Mouse (Mus musculus): ENCODE data around the gene Pld4. TPM values are rescaled to one million over a fixed set of nuclear protein-coding genes. Genes with fewer than 3 reads are reported as not detected.

The Pld4 gene
- total and polyA plus RNA-seq, 2 experiments: 8.5 to 20.5 TPM

DNA sequence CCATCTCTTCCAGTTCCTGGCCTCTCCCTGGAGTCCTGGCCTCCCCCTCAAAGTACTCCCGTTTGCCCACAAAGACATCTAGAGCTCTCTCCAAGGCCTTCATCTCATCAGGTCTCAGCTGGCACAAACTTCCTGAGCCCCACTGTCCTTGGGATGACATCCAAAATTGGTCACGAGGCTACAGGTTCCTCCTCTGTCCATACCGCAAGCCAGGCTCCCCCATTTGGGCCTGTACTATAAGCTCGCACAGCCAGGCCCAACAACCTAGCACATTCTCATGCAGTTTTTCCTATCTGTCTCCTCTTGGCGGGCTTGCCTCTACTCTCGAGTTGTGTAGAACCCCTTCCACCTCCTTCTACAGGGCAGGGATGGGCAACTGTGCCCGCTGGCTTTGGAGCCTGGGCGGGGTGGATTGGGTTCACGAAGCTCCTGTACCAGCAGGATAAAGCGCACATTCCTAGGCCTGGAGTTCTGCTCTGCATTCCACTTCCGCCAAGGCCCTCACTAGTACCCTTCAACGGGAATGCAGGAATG is 39.5 kb upstream of the Pld4 start:
- peak; percentile 70 for DNase-seq (ENCODE audit: extremely low read depth, low read depth, low spot score)
- H3K27me3 ChIP-seq (ENCODE audit: control insufficient read depth, insufficient read depth, low read length): no peaks in the 10 kb centered on the region
- no peaks in the 10 kb centered on the region; the same call in 1 of the 2 replicates for H3K36me3 ChIP-seq (ENCODE audit: control insufficient read depth, insufficient read depth, low read length)
- H3K9ac ChIP-seq (ENCODE audit: low read depth, low read length): peak overlapping the region; percentile 82
- 18% methylated on average over 12 of the region's 12 CpGs for WGBS
- H3K4me1 ChIP-seq (ENCODE audit: control insufficient read depth, insufficient read depth, low read length): peaks cover 10% of the 10 kb centered on the region
- H3K79me2 ChIP-seq (ENCODE audit: control insufficient read depth, insufficient read depth, low read length): peaks cover 20% of the 10 kb centered on the region; the same call in 1 of the 2 replicates
- TF ChIP-seq CTCF (IDR thresholded peaks at IDR 0.05; ENCODE audit: low read depth, low read length) (no peak), POLR2A (IDR thresholded peaks at IDR 0.05; ENCODE audit: extremely low read depth, insufficient read depth, low read length) (no peak)
- peak overlapping the region; percentile 91 for H3K27ac ChIP-seq (replicated peaks; ENCODE audit: insufficient read depth, low read depth, low read length)
- H3K4me3 ChIP-seq (ENCODE audit: insufficient read depth, low read depth, low read length): peak overlapping the region; percentile 81

DNA sequence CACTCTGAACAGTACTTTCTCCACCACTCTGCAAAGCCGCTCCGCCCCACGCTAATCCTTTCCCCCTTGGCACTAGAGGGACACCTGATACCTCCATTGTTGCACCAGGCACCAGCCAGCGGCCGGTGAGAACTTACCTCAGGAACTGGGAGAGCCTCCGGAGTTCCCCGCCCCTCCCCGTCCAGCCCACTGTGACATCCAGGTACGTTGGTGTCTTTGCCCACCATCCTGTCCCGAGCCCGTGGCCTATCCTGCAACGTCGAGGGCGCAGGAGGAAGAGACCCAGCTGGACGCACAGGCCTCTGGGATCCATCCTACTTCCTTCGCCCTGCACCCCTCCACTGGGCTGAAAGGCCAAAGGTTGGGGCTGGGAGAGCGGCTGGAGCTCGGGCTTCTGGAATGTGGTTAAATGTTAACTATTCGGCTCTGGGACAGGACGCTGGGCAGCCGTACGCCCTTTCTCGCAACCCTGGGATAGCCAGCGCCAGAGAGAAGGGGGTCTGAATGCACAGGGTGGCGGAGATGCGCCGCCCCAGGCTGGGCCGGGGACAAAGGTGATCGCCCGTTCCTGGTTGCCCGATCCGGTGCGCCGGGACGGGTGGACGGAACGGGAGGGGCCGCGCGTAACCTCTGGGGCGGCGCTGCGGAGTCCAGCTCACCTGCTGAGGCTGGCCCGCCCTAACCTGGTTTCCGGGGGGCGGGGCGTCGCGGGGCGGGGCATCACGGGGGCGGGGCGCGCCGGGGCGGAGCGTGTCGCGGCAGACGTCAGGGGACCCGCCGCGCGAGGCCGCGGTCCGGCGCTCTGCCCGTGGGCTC is 38.8 kb upstream of the Pld4 start:
- TF ChIP-seq POLR2A (IDR thresholded peaks at IDR 0.05; ENCODE audit: extremely low read depth, insufficient read depth, low read length) (peak; percentile 63), CTCF (IDR thresholded peaks at IDR 0.05; ENCODE audit: low read depth, low read length) (no peak)
- Histone ChIP-seq H3K4me3 (ENCODE audit: insufficient read depth, low read depth, low read length) (peak overlapping the region; percentile 94), H3K36me3 (ENCODE audit: control insufficient read depth, insufficient read depth, low read length) (no peaks in the 10 kb centered on the region), H3K79me2 (ENCODE audit: control insufficient read depth, insufficient read depth, low read length) (peaks cover 25% of the 10 kb centered on the region; the same call in 1 of the 2 replicates), H3K4me1 (ENCODE audit: control insufficient read depth, insufficient read depth, low read length) (peaks cover 10% of the 10 kb centered on the region), H3K27me3 (ENCODE audit: control insufficient read depth, insufficient read depth, low read length) (no peaks in the 10 kb centered on the region), H3K9ac (ENCODE audit: low read depth, low read length) (peak overlapping the region; percentile 82), H3K27ac (replicated peaks; ENCODE audit: insufficient read depth, low read depth, low read length) (peak overlapping the region; percentile 91)
- 4% methylated on average over 63 of the region's 69 CpGs for WGBS
- peak; percentile 87 for DNase-seq (ENCODE audit: extremely low read depth, low read depth, low spot score)

DNA sequence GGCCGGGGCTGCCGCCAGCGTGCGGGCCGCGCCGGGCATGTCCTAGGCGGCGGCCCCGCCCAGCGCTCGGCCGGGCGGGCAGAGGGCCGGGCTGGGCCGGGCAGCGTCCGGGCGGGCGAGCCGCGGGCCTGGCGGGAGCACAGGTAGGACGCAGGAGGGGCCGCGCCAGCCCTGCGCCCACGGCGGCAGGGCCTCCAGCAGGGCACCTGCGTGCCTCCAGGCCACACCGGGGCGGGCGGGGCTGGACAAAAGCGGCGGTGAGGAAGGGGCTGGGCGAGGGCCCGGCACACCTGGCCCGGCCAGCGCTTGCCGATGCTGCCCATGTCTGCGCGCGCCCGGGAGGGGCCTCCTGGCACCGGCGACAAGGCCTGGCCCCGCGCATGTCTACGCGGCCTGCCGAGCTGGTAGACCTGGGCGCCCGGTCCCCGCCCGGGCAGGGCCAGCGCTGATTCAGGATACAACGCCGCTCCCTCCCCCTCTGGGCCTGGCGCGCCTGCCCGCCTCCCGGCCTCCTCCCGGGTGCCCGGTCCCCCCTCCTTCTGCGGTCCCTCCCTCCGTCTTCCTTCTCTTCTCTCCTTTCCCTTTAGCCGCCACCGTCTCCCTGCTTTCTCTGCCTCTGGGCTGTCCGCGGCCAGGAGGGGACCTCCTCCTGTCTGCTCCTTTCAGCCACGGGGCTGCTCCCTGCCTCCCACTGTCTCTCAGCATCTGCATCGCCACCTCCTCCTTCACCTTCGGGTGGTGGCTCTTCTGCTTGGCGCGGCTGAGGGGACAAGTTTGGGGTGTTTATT is 38.0 kb upstream of the Pld4 start:
- TF ChIP-seq CTCF (IDR thresholded peaks at IDR 0.05; ENCODE audit: low read depth, low read length): no peak
- 0 out of 2 replicates have a peak, but pooled peaks have one; percentile 24 for TF ChIP-seq POLR2A (IDR thresholded peaks at IDR 0.05; ENCODE audit: extremely low read depth, insufficient read depth, low read length)
- H3K9ac ChIP-seq (ENCODE audit: low read depth, low read length): peak overlapping the region; percentile 97
- peak overlapping the region; percentile 94 for H3K4me3 ChIP-seq (ENCODE audit: insufficient read depth, low read depth, low read length)
- no peaks in the 10 kb centered on the region for H3K27me3 ChIP-seq (ENCODE audit: control insufficient read depth, insufficient read depth, low read length)
- peaks cover 27% of the 10 kb centered on the region; the same call in 1 of the 2 replicates for H3K79me2 ChIP-seq (ENCODE audit: control insufficient read depth, insufficient read depth, low read length)
- no peak for DNase-seq (ENCODE audit: extremely low read depth, low read depth, low spot score)
- peak overlapping the region; percentile 82 for H3K27ac ChIP-seq (replicated peaks; ENCODE audit: insufficient read depth, low read depth, low read length)
- no peaks in the 10 kb centered on the region for H3K36me3 ChIP-seq (ENCODE audit: control insufficient read depth, insufficient read depth, low read length)
- under 1% methylated on average over 74 of the region's 75 CpGs for WGBS
- H3K4me1 ChIP-seq (ENCODE audit: control insufficient read depth, insufficient read depth, low read length): peaks cover 10% of the 10 kb centered on the region

DNA sequence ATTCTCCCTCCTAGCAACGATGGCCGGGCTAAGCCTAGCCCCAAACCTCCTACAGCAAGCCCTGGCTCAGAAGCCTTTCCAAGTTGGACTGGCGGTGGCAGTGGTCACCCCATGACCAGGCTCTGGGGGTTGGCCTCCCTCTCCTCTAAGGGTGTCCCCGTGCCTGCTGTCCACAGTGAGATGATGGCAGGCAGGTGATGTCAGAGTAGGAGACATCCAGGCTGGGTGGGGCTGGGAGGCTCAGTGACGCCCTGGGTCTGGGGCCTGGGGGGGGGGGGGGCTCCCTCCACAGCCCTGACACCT is 37.5 kb upstream of the Pld4 start:
- DNase-seq (ENCODE audit: extremely low read depth, low read depth, low spot score): no peak
- Histone ChIP-seq H3K27me3 (ENCODE audit: control insufficient read depth, insufficient read depth, low read length) (no peaks in the 10 kb centered on the region), H3K9ac (ENCODE audit: low read depth, low read length) (peak overlapping the region; percentile 97), H3K79me2 (ENCODE audit: control insufficient read depth, insufficient read depth, low read length) (peaks cover 27% of the 10 kb centered on the region; the same call in 1 of the 2 replicates), H3K36me3 (ENCODE audit: control insufficient read depth, insufficient read depth, low read length) (no peaks in the 10 kb centered on the region), H3K27ac (replicated peaks; ENCODE audit: insufficient read depth, low read depth, low read length) (peak overlapping the region; percentile 82), H3K4me3 (ENCODE audit: insufficient read depth, low read depth, low read length) (peak overlapping the region; percentile 94; the same call in 1 of the 2 replicates), H3K4me1 (ENCODE audit: control insufficient read depth, insufficient read depth, low read length) (peaks cover 10% of the 10 kb centered on the region)
- 16% methylated on average over 5 of the region's 5 CpGs for WGBS
- TF ChIP-seq CTCF (IDR thresholded peaks at IDR 0.05; ENCODE audit: low read depth, low read length) (no peak), POLR2A (IDR thresholded peaks at IDR 0.05; ENCODE audit: extremely low read depth, insufficient read depth, low read length) (no peak)

DNA sequence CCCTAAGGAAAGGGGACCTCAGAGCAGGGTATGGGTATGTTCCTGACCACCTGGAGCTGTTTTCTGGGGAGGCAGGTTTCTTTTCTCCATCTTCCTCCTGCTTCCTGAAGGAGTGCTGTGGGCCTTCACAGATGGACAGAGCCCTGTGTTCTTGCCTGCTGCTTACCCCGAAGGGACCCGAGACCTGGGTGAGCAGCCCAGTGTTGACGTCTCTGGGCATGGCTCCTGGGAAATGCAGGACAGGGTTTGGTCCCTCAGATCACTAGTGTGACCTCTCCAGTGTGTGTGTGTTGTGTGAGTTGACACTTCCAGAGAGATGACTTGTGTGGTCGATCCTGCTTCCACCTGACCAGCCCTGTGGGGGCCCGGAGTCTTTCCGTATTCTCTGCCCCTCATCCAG is 37.0 kb upstream of the Pld4 start:
- Histone ChIP-seq H3K27me3 (ENCODE audit: control insufficient read depth, insufficient read depth, low read length) (no peaks in the 10 kb centered on the region), H3K36me3 (ENCODE audit: control insufficient read depth, insufficient read depth, low read length) (no peaks in the 10 kb centered on the region), H3K27ac (replicated peaks; ENCODE audit: insufficient read depth, low read depth, low read length) (no peak overlapping the region), H3K4me3 (ENCODE audit: insufficient read depth, low read depth, low read length) (no peak overlapping the region), H3K9ac (ENCODE audit: low read depth, low read length) (no peak overlapping the region), H3K79me2 (ENCODE audit: control insufficient read depth, insufficient read depth, low read length) (peaks cover 27% of the 10 kb centered on the region; the same call in 1 of the 2 replicates), H3K4me1 (ENCODE audit: control insufficient read depth, insufficient read depth, low read length) (peaks cover 10% of the 10 kb centered on the region)
- no peak for DNase-seq (ENCODE audit: extremely low read depth, low read depth, low spot score)
- TF ChIP-seq POLR2A (IDR thresholded peaks at IDR 0.05; ENCODE audit: extremely low read depth, insufficient read depth, low read length): no peak
- no peak for TF ChIP-seq CTCF (IDR thresholded peaks at IDR 0.05; ENCODE audit: low read depth, low read length)
- 86% methylated on average over 6 of the region's 6 CpGs for WGBS

Data from liver, adult 2 months (tissue).